Mouse (Mus musculus) CD4-positive naive resting alpha-beta T cell, adult 76 days (primary cell): ENCODE data around the gene Pax4. TPM values are rescaled to one million over a fixed set of nuclear protein-coding genes. Genes with fewer than 3 reads are reported as not detected.

Experiments used
- total RNA-seq: library from RNA; stranded (reverse); gene quantifications from one replicate; pipeline ENCODE4 v1.2.4, GENCODE M21; 2023

Pax4 gene
- total RNA-seq = not detected

GRCm38 (mm10) chr6:28449253-28449652, at the start of gene Pax4:
Pax4 (minus strand) TSS chr6:28449353.

DNA sequence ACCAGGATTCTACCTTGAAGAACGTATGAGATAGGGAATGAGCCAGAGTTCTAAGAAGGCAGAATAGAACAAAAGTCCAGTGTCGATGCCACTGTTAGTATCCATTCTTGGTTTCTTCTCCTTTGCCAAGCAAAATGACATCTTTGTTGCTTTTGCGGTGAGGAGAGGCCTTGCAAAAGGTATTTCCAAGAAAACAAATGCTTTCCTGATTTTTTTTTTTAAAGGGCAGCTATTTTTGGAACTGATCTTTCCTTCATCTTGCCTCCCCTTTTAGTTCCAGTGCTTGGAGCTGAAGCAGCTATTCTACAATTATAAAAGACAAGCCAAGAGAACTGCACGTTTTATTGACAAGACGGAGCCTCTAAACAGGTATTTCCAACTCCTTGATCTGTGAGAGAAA, 25.7 kb upstream of the Pax4 start, which contains the start of gene Snd1:
TSS of gene Snd1 (plus strand) at position 301 of the 400 bp plus-strand sequence.

GRCm38 (mm10) chr6:28428290-28428689, 20.9 kb downstream of the Pax4 start, which contains the start of gene Gcc1:
Gcc1 (minus strand) TSS chr6:28428390.

DNA sequence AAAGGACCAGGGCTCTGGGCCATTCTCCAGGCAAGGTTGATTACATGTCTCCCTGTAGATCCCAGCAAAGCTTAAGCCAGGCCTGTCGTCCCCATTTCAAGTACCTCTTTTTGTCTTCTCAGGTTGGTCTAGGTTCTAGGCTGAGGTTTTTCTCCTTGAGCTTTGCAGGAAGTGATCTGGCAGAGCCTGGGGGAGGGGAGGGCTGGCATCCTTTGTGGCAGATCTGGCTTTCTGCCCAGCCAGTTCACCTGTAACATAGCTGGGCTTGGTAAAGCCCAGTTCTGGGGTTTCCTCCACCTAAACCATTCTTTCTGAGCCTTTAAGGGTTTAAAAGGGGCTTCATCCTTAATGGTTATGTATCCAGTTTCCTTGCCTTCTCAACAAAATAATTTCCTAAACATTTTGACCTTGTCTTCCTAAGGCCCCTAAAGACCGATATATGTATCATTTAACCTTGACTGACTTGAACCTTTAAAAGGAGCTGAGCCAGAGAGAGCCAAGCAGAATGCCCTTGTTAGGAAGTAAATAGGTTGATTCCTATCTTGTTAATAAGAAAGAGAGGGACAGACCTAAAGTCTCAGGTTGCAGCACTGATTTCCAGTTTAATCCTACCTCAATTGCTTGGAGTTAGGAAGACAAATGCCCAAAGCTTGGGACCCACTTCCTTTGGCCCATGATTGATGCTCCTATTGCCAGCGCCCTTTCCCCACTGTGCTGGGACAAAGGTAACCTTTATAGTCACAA, 21.9 kb downstream of the Pax4 start, which contains the start of gene Fscn3:
TSS of gene Fscn3 (plus strand) at position 694 of the 744 bp plus-strand sequence.

DNA sequence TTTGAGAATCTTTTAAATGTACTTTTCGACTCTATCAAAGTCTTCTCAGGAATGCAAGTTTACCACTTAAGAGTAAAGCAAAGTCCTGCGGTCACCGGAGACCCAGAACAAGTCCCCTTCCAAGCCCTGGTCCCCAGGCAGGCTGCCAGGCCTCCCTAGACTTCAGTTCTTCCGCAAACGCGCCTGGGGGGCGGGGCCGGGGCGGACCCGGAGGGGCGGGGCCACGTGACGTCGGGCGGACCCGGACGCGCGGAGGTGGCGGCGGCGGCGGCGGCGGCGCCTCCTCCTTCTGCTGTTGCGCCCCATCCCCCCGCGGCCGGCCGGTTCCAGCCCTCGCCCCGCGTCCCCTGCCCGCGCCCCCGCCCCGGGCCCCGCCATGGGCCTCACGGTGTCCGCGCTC, 25.8 kb downstream of the Pax4 start, which contains the start of gene Arf5:
TSS of gene Arf5 (plus strand) at position 248 of the 400 bp plus-strand sequence.

GRCm38 (mm10) chr6:28397681-28398203, 51.4 kb downstream of the Pax4 start, which contains the start of gene Zfp800:
Zfp800 (minus strand) TSS chr6:28398005.

Other genes starting within 250 kb of the Pax4 start
- gene Zfp800, start 51.3 kb downstream of the Pax4 start, total RNA-seq = 46.1 TPM
- 171 TPM for gene Arf5, start 25.8 kb downstream of the Pax4 start, total RNA-seq
- gene Fscn3, start 21.6 kb downstream of the Pax4 start, total RNA-seq = not detected
- gene Gcc1, start 21.0 kb downstream of the Pax4 start, total RNA-seq = 20.1 TPM
- 113 TPM for gene Snd1, start 25.8 kb upstream of the Pax4 start, total RNA-seq